Mouse (Mus musculus): ENCODE data around the gene Poldip2. TPM values are rescaled to one million over a fixed set of nuclear protein-coding genes. Genes with fewer than 3 reads are reported as not detected.

Poldip2 gene
- polyA plus RNA-seq, 1 experiment from 2014 or later: 161 TPM

GRCm38 (mm10) chr11:78515549-78516325, 3.7 kb downstream of the Poldip2 start:
- H3K4me1 ChIP-seq (ENCODE audit: control insufficient read depth, insufficient read depth, low read length): peaks cover 14% of the 10 kb centered on the region
- no peak overlapping the region for H3K4me2 ChIP-seq (replicated peaks; ENCODE audit: low read depth, low read length)
- H3K4me3 ChIP-seq (ENCODE audit: low read length): no peak overlapping the region
- H3K27ac ChIP-seq (ENCODE audit: low read depth, low read length): no peak overlapping the region
- no peak for ATAC-seq (ENCODE audit: low FRiP score, low TSS enrichment)
- no peak overlapping the region for H3K9ac ChIP-seq (ENCODE audit: low read depth, low read length)
- H3K27me3 ChIP-seq (ENCODE audit: control insufficient read depth, insufficient read depth, low read length): no peaks in the 10 kb centered on the region
- no peaks in the 10 kb centered on the region for H3K9me3 ChIP-seq (ENCODE audit: control insufficient read depth, low read length)
- 65% methylated on average over 2 of the region's 2 CpGs for WGBS
- peaks cover 57% of the 10 kb centered on the region for H3K36me3 ChIP-seq (ENCODE audit: control insufficient read depth, insufficient read depth, low read length)

DNA sequence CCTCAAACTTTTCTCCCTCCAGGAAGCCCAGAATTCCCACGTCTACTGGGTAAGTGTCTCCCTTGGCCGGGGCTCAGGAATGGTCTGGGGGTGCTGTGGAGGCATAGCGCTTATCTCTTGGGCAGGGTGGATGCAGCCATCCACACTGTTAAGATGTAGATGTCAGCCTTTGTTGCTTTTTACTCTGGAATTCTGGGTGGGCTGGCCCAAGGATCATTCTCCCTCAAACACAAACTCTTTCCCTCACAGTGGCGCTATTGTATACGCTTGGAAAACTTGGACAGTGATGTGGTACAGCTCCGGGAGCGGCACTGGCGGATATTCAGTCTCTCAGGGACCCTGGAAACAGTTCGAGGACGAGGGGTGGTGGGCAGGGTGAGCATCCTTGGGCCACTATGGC, 6.9 kb downstream of the Poldip2 start:
- Histone ChIP-seq H3K4me2 (replicated peaks; ENCODE audit: low read depth, low read length) (no peak overlapping the region), H3K27ac (ENCODE audit: low read depth, low read length) (no peak overlapping the region), H3K9me3 (ENCODE audit: control insufficient read depth, low read length) (no peaks in the 10 kb centered on the region), H3K4me1 (ENCODE audit: control insufficient read depth, insufficient read depth, low read length) (no peaks in the 10 kb centered on the region), H3K9ac (ENCODE audit: low read depth, low read length) (no peak overlapping the region), H3K27me3 (ENCODE audit: control insufficient read depth, insufficient read depth, low read length) (no peaks in the 10 kb centered on the region), H3K36me3 (ENCODE audit: control insufficient read depth, insufficient read depth, low read length) (peaks cover 85% of the 10 kb centered on the region), H3K4me3 (ENCODE audit: low read length) (no peak overlapping the region)
- 92% methylated on average over 10 of the region's 10 CpGs for WGBS
- ATAC-seq (ENCODE audit: low FRiP score, low TSS enrichment): no peak

- H3K4me2 ChIP-seq (replicated peaks; ENCODE audit: low read depth, low read length): no peak overlapping the region
- ATAC-seq (ENCODE audit: low FRiP score, low TSS enrichment): no peak
- peaks cover 90% of the 10 kb centered on the region for H3K36me3 ChIP-seq (ENCODE audit: control insufficient read depth, insufficient read depth, low read length)
These were observed 9.9 kb downstream of the Poldip2 start for GRCm38 (mm10) chr11:78521880-78522279.

DNA sequence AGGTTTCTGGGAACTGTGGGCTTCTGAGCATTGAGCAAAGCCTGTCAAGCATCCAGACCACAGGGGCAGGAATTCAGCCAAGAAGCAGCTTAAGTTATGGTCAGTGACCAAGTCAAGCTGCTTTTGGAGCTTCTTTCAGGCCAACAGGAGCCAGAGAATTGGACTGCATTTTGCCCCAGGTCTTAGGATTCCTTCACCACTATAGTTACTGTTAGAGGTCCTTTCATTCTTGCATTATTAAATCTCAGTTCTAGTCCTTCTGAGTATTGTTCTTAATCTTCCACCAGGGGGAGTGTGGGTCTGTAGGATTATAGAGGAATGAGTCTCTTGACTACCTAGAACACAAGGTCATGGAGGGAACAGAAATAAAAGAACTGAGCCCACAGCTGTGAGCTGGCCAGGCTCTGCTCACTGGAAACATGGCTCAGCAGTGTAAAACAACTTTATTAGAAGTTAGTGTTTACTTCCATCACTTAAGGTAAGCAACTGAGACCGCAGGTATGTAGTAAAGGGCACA, 10.5 kb downstream of the Poldip2 start:
- ATAC-seq (ENCODE audit: low FRiP score, low TSS enrichment): no peak
- Histone ChIP-seq H3K27ac (ENCODE audit: low read depth, low read length) (no peak overlapping the region), H3K9ac (ENCODE audit: low read depth, low read length) (no peak overlapping the region), H3K4me2 (replicated peaks; ENCODE audit: low read depth, low read length) (no peak overlapping the region), H3K27me3 (ENCODE audit: control insufficient read depth, insufficient read depth, low read length) (no peaks in the 10 kb centered on the region), H3K4me3 (ENCODE audit: low read length) (no peak overlapping the region), H3K4me1 (ENCODE audit: control insufficient read depth, insufficient read depth, low read length) (no peaks in the 10 kb centered on the region), H3K9me3 (ENCODE audit: control insufficient read depth, low read length) (no peaks in the 10 kb centered on the region), H3K36me3 (ENCODE audit: control insufficient read depth, insufficient read depth, low read length) (peaks cover 94% of the 10 kb centered on the region)
- 91% methylated on average over 1 of the region's 1 CpGs for WGBS

More at GRCm38 (mm10) chr11:78521880-78522279, 9.9 kb downstream of the Poldip2 start:
- 88% methylated on average over 3 of the region's 3 CpGs for WGBS
- Histone ChIP-seq H3K27me3 (ENCODE audit: control insufficient read depth, insufficient read depth, low read length) (no peaks in the 10 kb centered on the region), H3K9ac (ENCODE audit: low read depth, low read length) (no peak overlapping the region), H3K4me3 (ENCODE audit: low read length) (no peak overlapping the region), H3K9me3 (ENCODE audit: control insufficient read depth, low read length) (no peaks in the 10 kb centered on the region), H3K27ac (ENCODE audit: low read depth, low read length) (no peak overlapping the region), H3K4me1 (ENCODE audit: control insufficient read depth, insufficient read depth, low read length) (no peaks in the 10 kb centered on the region)

- no peak for ATAC-seq (ENCODE audit: low FRiP score, low TSS enrichment)
- no peak overlapping the region for H3K9ac ChIP-seq (ENCODE audit: low read depth, low read length)
- no peaks in the 10 kb centered on the region for H3K27me3 ChIP-seq (ENCODE audit: control insufficient read depth, insufficient read depth, low read length)
- H3K4me3 ChIP-seq (ENCODE audit: low read length): no peak overlapping the region
- no peak overlapping the region for H3K27ac ChIP-seq (ENCODE audit: low read depth, low read length)
- no peak overlapping the region for H3K4me2 ChIP-seq (replicated peaks; ENCODE audit: low read depth, low read length)
- H3K4me1 ChIP-seq (ENCODE audit: control insufficient read depth, insufficient read depth, low read length): no peaks in the 10 kb centered on the region
- peaks cover 93% of the 10 kb centered on the region for H3K36me3 ChIP-seq (ENCODE audit: control insufficient read depth, insufficient read depth, low read length)
- 86% methylated on average over 9 of the region's 9 CpGs for whole genome bisulfite sequencing
- H3K9me3 ChIP-seq (ENCODE audit: control insufficient read depth, low read length): no peaks in the 10 kb centered on the region
These were observed 11.4 kb downstream of the Poldip2 start for GRCm38 (mm10) chr11:78523241-78523955.

DNA sequence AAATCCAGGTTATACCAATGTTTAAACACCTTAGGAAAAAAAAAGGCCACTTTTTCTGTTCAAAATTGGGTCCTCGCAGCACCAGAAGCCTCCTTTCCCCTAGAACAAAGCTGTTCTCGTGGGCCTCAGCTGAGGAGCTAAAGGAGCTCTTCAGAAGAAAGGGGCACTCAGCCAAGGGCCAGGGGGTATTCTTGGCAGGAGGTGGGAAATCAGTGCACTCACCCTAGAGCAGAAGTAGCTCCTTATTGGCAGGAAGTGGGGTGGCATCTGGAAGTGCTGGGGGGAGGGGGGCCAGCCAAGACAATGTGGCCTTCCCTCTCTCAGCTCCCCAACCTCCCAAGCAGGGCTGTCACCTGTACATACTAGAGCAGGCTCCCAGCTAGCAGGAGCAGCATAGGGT, 12.8 kb downstream of the Poldip2 start:
- Histone ChIP-seq H3K36me3 (ENCODE audit: control insufficient read depth, insufficient read depth, low read length) (peaks cover 93% of the 10 kb centered on the region), H3K4me2 (replicated peaks; ENCODE audit: low read depth, low read length) (no peak overlapping the region), H3K9me3 (ENCODE audit: control insufficient read depth, low read length) (no peaks in the 10 kb centered on the region), H3K27me3 (ENCODE audit: control insufficient read depth, insufficient read depth, low read length) (no peaks in the 10 kb centered on the region), H3K4me1 (ENCODE audit: control insufficient read depth, insufficient read depth, low read length) (0 out of 2 replicates have a peak, but pooled peaks cover 12% of the 10 kb centered on the region), H3K27ac (ENCODE audit: low read depth, low read length) (no peak overlapping the region), H3K4me3 (ENCODE audit: low read length) (no peak overlapping the region), H3K9ac (ENCODE audit: low read depth, low read length) (no peak overlapping the region)
- WGBS: 91% methylated on average over 2 of the region's 2 CpGs
- no peak for ATAC-seq (ENCODE audit: low FRiP score, low TSS enrichment)

GRCm38 (mm10) chr11:78528714-78529113, 16.7 kb downstream of the Poldip2 start:
- Histone ChIP-seq H3K36me3 (ENCODE audit: control insufficient read depth, insufficient read depth, low read length) (peaks cover 64% of the 10 kb centered on the region), H3K27ac (ENCODE audit: low read depth, low read length) (peak overlapping the region; percentile 65; the same call in 1 of the 2 replicates), H3K27me3 (ENCODE audit: control insufficient read depth, insufficient read depth, low read length) (no peaks in the 10 kb centered on the region), H3K4me2 (replicated peaks; ENCODE audit: low read depth, low read length) (no peak overlapping the region), H3K4me1 (ENCODE audit: control insufficient read depth, insufficient read depth, low read length) (0 out of 2 replicates have a peak, but pooled peaks cover 15% of the 10 kb centered on the region), H3K9ac (ENCODE audit: low read depth, low read length) (no peak overlapping the region), H3K4me3 (ENCODE audit: low read length) (no peak overlapping the region), H3K9me3 (ENCODE audit: control insufficient read depth, low read length) (no peaks in the 10 kb centered on the region)
- WGBS: 35% methylated on average over 9 of the region's 9 CpGs
- peak; percentile 82 for ATAC-seq (ENCODE audit: low FRiP score, low TSS enrichment)

DNA sequence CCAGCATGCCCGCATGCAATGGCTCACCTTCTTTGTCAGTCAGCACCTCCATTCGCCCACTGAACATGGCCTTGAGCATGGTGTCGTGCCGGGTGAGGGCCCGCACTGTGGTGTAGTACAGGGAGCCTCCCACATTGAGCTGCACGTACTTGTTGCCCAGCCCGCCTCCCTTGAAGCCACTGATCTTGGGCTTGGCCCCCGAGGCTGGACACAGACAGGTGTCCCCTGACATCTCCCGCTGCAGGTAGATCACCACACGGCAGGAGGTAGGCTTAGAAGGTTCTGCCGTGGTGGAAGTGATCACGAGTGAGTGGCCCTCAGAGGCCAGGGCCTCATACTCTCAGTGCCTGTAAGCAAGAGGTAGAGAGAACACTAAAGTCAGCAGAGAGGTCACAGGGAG, 18.0 kb downstream of the Poldip2 start:
- 78% methylated on average over 12 of the region's 12 CpGs for WGBS
- H3K36me3 ChIP-seq (ENCODE audit: control insufficient read depth, insufficient read depth, low read length): peaks cover 52% of the 10 kb centered on the region
- H3K27ac ChIP-seq (ENCODE audit: low read depth, low read length): peak overlapping the region; percentile 1; the same call in 1 of the 2 replicates
- ATAC-seq (ENCODE audit: low FRiP score, low TSS enrichment): no peak
- no peak overlapping the region for H3K4me2 ChIP-seq (replicated peaks; ENCODE audit: low read depth, low read length)
- peaks cover 21% of the 10 kb centered on the region for H3K4me1 ChIP-seq (ENCODE audit: control insufficient read depth, insufficient read depth, low read length)
- no peaks in the 10 kb centered on the region for H3K27me3 ChIP-seq (ENCODE audit: control insufficient read depth, insufficient read depth, low read length)
- H3K9ac ChIP-seq (ENCODE audit: low read depth, low read length): no peak overlapping the region
- H3K4me3 ChIP-seq (ENCODE audit: low read length): no peak overlapping the region
- H3K9me3 ChIP-seq (ENCODE audit: control insufficient read depth, low read length): no peaks in the 10 kb centered on the region

- ATAC-seq (ENCODE audit: low FRiP score, low TSS enrichment): no peak
- 71% methylated on average over 6 of the region's 6 CpGs for WGBS
- H3K9me3 ChIP-seq (ENCODE audit: control insufficient read depth, low read length): no peaks in the 10 kb centered on the region
- H3K4me3 ChIP-seq (ENCODE audit: low read length): no peak overlapping the region
- H3K9ac ChIP-seq (ENCODE audit: low read depth, low read length): no peak overlapping the region; the same call in 1 of the 2 replicates
- peaks cover 22% of the 10 kb centered on the region for H3K4me1 ChIP-seq (ENCODE audit: control insufficient read depth, insufficient read depth, low read length)
- no peak overlapping the region for H3K4me2 ChIP-seq (replicated peaks; ENCODE audit: low read depth, low read length)
- H3K27me3 ChIP-seq (ENCODE audit: control insufficient read depth, insufficient read depth, low read length): no peaks in the 10 kb centered on the region
- H3K27ac ChIP-seq (ENCODE audit: low read depth, low read length): peak overlapping the region; percentile 37; the same call in 1 of the 2 replicates
- peaks cover 41% of the 10 kb centered on the region for H3K36me3 ChIP-seq (ENCODE audit: control insufficient read depth, insufficient read depth, low read length)
These were observed 19.1 kb downstream of the Poldip2 start for GRCm38 (mm10) chr11:78531046-78531445.

Measured in kidney, embryonic 14.5 days (tissue).